Mouse (Mus musculus): ENCODE results near the gene 2610507B11Rik. TPM values are rescaled to one million over a fixed set of nuclear protein-coding genes. Genes with fewer than 3 reads are reported as not detected.
"Not testable (repeated sequence)": the region's sequence is repeated elsewhere in the genome, so short reads cannot be mapped to it uniquely, and the experiment has no call there.

Gene 2610507B11Rik
- total RNA-seq, 1 experiment from 2014 or later: 102 TPM

- not testable (repeated sequence) for ATAC-seq (ENCODE audit: extremely low read depth, insufficient number of reproducible peaks, low FRiP score, poor library complexity, severe bottlenecking)
Measured at GRCm38 (mm10) chr11:78276169-78276568, 14.6 kb downstream of the 2610507B11Rik start.

GRCm38 (mm10) chr11:78278853-78279252, 17.3 kb downstream of the 2610507B11Rik start:
- no peak for ATAC-seq (ENCODE audit: extremely low read depth, insufficient number of reproducible peaks, low FRiP score, poor library complexity, severe bottlenecking)

- no peak for ATAC-seq (ENCODE audit: extremely low read depth, insufficient number of reproducible peaks, low FRiP score, poor library complexity, severe bottlenecking)
Measured at GRCm38 (mm10) chr11:78279586-78279985, 18.0 kb downstream of the 2610507B11Rik start.

DNA sequence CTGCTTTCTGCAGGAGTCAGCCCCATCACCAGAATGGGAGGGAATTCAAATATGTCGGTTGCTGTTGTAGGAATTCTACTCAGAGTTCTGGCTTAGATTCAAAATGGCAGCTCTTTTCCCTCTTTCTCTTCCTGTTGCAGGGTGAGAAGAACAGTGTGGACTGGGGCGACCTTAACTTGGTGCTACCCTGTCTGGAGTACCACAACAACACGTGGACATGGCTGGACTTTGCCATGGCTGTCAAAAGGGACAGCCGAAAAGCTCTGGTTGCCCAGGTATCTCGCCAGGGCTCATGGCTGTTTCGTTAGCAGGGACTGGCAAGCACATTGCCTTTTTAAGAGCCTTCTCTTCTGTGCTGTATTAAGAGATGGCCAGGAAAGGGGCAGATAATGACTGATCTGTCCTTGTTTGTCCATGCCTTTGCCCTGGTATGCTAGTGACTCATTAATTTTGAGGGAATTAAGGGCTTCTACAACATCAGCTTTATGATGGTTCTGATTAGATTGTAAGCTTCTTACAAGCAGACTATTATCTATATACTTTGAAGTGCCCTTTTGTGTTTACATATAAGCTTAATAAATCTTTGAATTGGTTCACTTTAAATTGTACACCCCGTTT, 27.7 kb downstream of the 2610507B11Rik start:
- no peak for ATAC-seq (ENCODE audit: extremely low read depth, insufficient number of reproducible peaks, low FRiP score, poor library complexity, severe bottlenecking)

- ATAC-seq (ENCODE audit: extremely low read depth, insufficient number of reproducible peaks, low FRiP score, poor library complexity, severe bottlenecking): no peak
Measured at GRCm38 (mm10) chr11:78290654-78291053, 29.1 kb downstream of the 2610507B11Rik start, which contains the start of gene BC030499. Gene BC030499 (plus strand): TSS chr11:78290841.

DNA sequence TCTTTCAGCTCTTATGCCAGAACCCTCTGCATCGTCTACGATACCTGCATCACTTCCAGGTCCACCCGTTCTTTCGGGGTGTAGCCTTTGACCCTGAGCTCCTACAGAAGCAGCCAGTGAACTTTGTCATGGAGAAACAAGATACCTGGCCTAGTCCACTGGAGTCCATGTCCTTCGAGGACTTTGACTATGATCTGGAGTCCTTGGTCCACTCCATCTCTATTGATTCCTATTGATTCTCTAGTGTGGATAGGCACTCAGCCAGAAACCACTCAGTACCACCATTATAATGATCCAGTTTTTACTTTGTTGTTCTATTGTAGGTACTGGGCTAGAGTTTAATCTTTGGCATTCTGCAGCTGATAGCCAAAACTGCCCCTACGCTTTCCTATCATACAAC, 33.0 kb downstream of the 2610507B11Rik start:
- ATAC-seq (ENCODE audit: extremely low read depth, insufficient number of reproducible peaks, low FRiP score, poor library complexity, severe bottlenecking): no peak

GRCm38 (mm10) chr11:78300917-78301316, 39.4 kb downstream of the 2610507B11Rik start:
- ATAC-seq (ENCODE audit: extremely low read depth, insufficient number of reproducible peaks, low FRiP score, poor library complexity, severe bottlenecking): no peak

DNA sequence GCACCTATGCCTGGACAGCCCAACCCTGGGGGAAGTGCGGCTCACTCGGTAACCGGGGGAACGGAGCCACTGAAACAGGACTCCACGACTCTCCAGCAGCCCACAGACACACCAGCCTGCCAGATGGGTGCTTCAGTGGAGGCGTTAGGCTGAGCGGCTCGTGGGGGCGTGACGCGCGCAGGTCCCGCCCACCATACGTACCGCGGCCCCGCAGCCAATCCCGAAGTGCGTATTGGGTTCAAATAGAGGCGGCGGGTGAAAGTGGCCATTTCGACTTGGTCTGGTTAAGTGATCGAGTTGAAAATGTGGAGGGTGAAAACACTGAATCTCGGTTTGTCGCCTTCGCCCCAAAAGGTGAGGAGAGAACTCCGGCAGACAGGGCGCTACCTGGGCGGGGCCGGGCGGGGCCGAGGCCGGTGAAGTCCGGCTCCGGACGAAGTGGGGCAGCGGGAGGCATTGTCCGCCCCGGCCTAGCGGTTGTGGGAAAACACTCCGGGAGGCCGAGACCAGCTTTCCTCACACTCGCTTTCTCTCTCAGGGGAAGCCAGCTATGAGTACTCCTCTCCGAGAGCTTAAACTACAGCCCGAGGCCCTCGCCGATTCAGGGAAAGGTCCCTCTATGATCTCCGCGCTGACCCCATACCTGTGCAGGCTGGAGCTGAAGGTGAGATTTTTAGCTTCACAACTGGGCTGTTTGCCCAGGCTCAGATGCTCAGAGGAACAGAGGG, 40.0 kb downstream of the 2610507B11Rik start, which contains the start of gene Spag5:
TSS of gene Spag5 (plus strand) at position 173 of the 728 bp plus-strand sequence.
- peak; percentile 99 for ATAC-seq (ENCODE audit: extremely low read depth, insufficient number of reproducible peaks, low FRiP score, poor library complexity, severe bottlenecking)

DNA sequence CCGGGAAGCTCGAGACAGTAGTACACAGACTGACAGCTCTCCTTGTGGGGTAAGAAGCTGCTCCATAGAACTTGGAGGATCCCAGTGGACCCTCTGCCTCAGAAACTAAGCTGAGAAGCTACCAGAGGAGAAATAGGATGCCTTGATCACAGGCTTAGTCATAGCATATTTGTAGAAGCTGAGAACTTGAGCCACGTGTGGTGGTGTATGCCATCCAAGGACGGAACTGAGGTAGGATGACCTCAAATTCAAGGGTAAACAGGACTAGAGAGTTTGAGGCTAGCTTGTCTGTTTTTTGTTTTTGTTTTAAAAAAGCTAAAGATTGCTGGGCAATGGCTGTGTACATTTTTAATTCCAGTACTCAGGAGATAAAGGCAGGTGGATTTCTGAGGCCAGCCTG, 43.7 kb downstream of the 2610507B11Rik start:
- ATAC-seq (ENCODE audit: extremely low read depth, insufficient number of reproducible peaks, low FRiP score, poor library complexity, severe bottlenecking): no peak

GRCm38 (mm10) chr11:78310861-78311511, 49.4 kb downstream of the 2610507B11Rik start:
- ATAC-seq (ENCODE audit: extremely low read depth, insufficient number of reproducible peaks, low FRiP score, poor library complexity, severe bottlenecking): no peak

- no peak for ATAC-seq (ENCODE audit: extremely low read depth, insufficient number of reproducible peaks, low FRiP score, poor library complexity, severe bottlenecking)
Measured at GRCm38 (mm10) chr11:78313662-78314061, 52.1 kb downstream of the 2610507B11Rik start.

- ATAC-seq (ENCODE audit: extremely low read depth, insufficient number of reproducible peaks, low FRiP score, poor library complexity, severe bottlenecking): no peak
Measured at GRCm38 (mm10) chr11:78318411-78318810, 56.9 kb downstream of the 2610507B11Rik start.

DNA sequence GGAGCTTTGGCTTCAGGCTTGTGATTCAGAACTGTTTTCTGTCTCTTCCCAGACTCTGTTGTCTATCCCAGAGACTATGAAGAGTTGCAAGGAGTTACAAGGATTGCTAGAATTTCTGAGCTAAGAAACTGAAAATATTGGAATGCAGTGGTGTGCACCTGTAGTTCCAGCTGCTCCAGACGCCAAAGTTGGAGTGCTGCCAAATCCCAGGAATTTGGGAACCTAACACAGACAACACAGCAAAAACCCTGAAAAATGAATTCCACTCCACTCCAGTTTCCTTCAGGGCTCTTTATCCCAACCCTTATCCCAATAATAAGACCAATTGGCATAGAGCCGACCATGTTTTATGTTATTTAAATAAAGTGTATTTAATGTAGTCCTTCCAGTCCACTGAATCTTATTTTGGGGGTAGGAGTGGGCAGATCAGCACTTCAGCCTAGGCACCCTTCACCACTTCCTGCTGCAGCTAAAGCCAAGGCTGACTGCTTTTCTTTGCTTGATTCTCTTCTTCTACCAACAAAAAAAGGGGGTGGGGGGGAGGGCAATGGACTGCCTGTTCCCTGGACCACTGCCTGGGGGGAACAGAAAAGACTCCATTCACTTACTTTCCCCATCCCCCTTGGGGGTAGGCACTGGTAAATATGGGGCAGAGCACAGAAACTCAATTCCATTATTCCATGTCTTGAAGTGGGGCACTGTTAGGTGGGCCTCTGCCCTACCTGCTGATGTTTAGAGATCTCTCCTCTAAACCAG, 60.7 kb downstream of the 2610507B11Rik start:
- no peak for ATAC-seq (ENCODE audit: extremely low read depth, insufficient number of reproducible peaks, low FRiP score, poor library complexity, severe bottlenecking)

GRCm38 (mm10) chr11:78322860-78323259, 61.3 kb downstream of the 2610507B11Rik start, which contains the start of gene Aldoc:
Gene Aldoc (plus strand): TSS chr11:78322968.
- peak; percentile 90 for ATAC-seq (ENCODE audit: extremely low read depth, insufficient number of reproducible peaks, low FRiP score, poor library complexity, severe bottlenecking)

GRCm38 (mm10) chr11:78324000-78324785, 62.6 kb downstream of the 2610507B11Rik start:
- no peak for ATAC-seq (ENCODE audit: extremely low read depth, insufficient number of reproducible peaks, low FRiP score, poor library complexity, severe bottlenecking)

DNA sequence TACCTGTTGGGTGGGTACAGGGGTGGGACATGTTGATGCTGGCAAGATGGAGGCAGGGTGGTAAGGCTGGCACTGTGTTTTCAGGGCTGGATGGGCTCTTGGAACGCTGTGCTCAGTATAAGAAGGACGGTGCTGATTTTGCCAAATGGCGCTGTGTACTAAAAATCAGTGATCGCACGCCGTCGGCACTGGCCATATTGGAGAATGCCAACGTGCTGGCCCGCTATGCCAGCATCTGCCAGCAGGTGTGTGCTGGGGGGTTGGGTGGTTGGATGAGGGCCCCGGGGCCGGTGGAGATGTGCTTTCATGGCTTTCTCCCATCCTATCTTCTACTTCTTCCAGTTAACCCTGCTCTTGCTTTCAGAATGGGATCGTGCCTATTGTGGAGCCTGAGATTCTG, 63.4 kb downstream of the 2610507B11Rik start:
- ATAC-seq (ENCODE audit: extremely low read depth, insufficient number of reproducible peaks, low FRiP score, poor library complexity, severe bottlenecking): no peak

GRCm38 (mm10) chr11:78327215-78327614, 65.7 kb downstream of the 2610507B11Rik start:
- ATAC-seq (ENCODE audit: extremely low read depth, insufficient number of reproducible peaks, low FRiP score, poor library complexity, severe bottlenecking): no peak

All from neutrophil, adult 5-6 weeks (primary cell).